Mouse (Mus musculus): ENCODE results near the gene Cplane1. TPM values are rescaled to one million over a fixed set of nuclear protein-coding genes. Genes with fewer than 3 reads are reported as not detected.

Gene Cplane1
- polyA plus RNA-seq, 1 experiment from 2014 or later: 19.3 TPM

DNA sequence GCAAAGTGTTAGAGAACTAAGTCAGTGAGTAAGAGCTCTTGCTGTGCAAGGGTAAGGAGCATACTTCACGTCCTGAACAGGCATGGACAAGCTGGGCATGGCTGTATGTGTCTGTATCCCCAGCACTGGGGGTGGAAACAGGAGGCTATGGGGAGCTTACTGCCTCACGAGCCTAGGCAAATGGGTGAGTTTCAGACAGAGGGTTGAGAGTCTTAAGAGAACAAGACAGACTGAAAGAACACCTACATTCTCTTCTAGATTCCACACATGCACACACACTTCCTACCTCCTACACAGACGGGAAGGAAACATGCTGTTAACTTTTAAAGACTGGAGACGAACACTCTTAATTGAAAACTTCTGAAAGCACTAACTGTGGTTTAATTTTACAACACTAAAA is 148.5 kb downstream of the Cplane1 start:
- H3K27me3 ChIP-seq: no peaks in the 10 kb centered on the region
- H3K4me1 ChIP-seq: no peaks in the 10 kb centered on the region
- H3K4me2 ChIP-seq (replicated peaks): no peak overlapping the region
- no peaks in the 10 kb centered on the region for H3K9me3 ChIP-seq (replicated peaks)
- no peak for ATAC-seq (ENCODE audit: low FRiP score)
- WGBS: 87% methylated on average over 4 of the region's 4 CpGs
- no peak overlapping the region for H3K4me3 ChIP-seq
- peaks cover 42% of the 10 kb centered on the region for H3K36me3 ChIP-seq
- no peak overlapping the region for H3K27ac ChIP-seq
- no peak overlapping the region for H3K9ac ChIP-seq

DNA sequence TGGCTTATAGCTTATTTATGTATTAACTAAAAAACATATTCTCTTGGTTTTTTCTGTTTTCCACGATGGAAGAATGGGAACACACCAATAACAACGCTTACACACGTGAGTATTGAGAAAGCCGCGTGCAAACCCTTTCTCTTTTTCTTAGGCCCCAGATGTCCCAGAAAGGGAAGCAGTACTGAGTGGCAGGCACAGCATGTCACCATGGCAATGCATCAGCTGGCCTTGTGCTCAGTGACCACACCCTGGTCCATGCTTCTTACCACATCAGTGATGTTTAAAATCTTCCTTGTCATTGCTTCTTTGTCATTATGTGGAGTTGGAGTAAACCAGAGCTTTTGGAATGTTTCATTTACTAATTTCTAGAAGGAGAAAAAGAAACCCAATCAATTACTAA is 150.3 kb downstream of the Cplane1 start:
- H3K36me3 ChIP-seq: peaks cover 45% of the 10 kb centered on the region
- no peak overlapping the region for H3K27ac ChIP-seq

More for the DNA sequence above, 150.3 kb downstream of the Cplane1 start:
- Histone ChIP-seq H3K9me3 (replicated peaks) (no peaks in the 10 kb centered on the region), H3K4me3 (no peak overlapping the region), H3K4me1 (no peaks in the 10 kb centered on the region), H3K27me3 (no peaks in the 10 kb centered on the region), H3K9ac (no peak overlapping the region), H3K4me2 (replicated peaks) (no peak overlapping the region)
- ATAC-seq (ENCODE audit: low FRiP score): no peak
- whole genome bisulfite sequencing: 94% methylated on average over 5 of the region's 5 CpGs

Other genes with a start within 250 kb of the Cplane1 start
- gene Wdr70, start 69.9 kb upstream of the Cplane1 start, polyA plus RNA-seq (2016; fragmentation: Nextera tagmentation; extraction: Ambion mirVana): 64.4 and 66.4 TPM in 2 replicates
- 20.6 and 21.6 TPM in 2 replicates for gene Nup155, start 59.8 kb upstream of the Cplane1 start, polyA plus RNA-seq (2016; fragmentation: Nextera tagmentation; extraction: Ambion mirVana)

Data from hindbrain, embryonic 12.5 days (tissue).